Mouse (Mus musculus): ENCODE results near the gene D630045J12Rik. TPM values are rescaled to one million over a fixed set of nuclear protein-coding genes. Genes with fewer than 3 reads are reported as not detected.
A peak's percentile ranks its signal among the peaks of the same experiment; 100 is the strongest.

D630045J12Rik gene
- polyA plus RNA-seq, 1 experiment from 2014 or later: 1.2 TPM

DNA sequence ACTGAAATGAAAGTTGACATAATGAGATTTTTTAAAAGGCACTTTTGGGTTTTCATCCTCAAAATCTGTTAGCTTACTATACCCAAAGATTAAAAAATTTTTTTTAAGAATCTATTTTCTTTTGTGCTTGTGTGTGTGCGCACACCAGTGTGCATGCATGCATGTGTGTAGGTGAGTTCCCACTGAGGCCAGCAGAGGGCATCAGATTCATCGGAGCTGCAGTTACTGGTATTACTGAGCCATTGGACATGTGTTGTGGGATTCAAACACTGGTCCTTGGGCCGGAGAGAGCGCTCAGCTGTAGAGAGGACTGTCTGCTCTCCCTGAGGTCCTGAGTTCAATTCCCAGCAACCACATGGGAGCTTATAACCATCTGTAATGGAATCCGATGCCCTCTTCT is 123.9 kb downstream of the D630045J12Rik start:
- Histone ChIP-seq H3K36me3 (ENCODE audit: insufficient read depth, low read length) (no peaks in the 10 kb centered on the region), H3K9me3 (ENCODE audit: low read length) (no peaks in the 10 kb centered on the region), H3K9ac (replicated peaks; ENCODE audit: low read depth) (no peak overlapping the region), H3K27me3 (replicated peaks; ENCODE audit: insufficient read depth, low read length) (no peaks in the 10 kb centered on the region), H3K4me2 (replicated peaks; ENCODE audit: low read depth, low read length) (no peak overlapping the region), H3K4me1 (ENCODE audit: insufficient read depth, low read depth, low read length) (no peaks in the 10 kb centered on the region), H3K27ac (ENCODE audit: low read length) (no peak overlapping the region), H3K4me3 (ENCODE audit: low read depth, low read length) (no peak overlapping the region)
- DNase-seq (ENCODE audit: low spot score) (no peak), ATAC-seq (no peak)
- TF ChIP-seq CTCF (IDR thresholded peaks at IDR 0.05) (peak; percentile 42), EP300 (IDR thresholded peaks at IDR 0.05) (no peak)
- WGBS: 94% methylated on average over 5 of the region's 5 CpGs

DNA sequence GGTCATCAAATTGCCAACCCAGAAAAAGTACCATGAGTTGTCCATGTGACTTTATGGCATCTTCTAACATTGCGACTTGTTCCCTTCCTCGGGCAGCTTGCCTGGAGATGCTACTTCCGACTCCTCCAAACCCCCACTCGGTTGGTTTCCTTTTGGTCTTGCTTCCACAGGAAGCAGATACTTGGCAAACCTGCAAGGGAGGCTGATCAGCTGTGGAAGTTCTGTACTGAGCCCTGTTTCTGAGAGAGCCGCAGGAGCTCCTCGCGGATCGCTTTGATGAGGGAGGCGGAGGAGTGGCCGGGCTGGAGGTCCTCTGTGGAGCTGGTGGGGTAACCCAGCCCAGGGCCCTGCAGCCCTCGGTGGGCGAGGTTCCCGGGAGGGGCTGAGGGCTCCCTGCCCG is 125.7 kb downstream of the D630045J12Rik start:
- Histone ChIP-seq H3K4me2 (replicated peaks; ENCODE audit: low read depth, low read length) (no peak overlapping the region), H3K4me3 (ENCODE audit: low read depth, low read length) (no peak overlapping the region), H3K9me3 (ENCODE audit: low read length) (no peaks in the 10 kb centered on the region), H3K4me1 (ENCODE audit: insufficient read depth, low read depth, low read length) (no peaks in the 10 kb centered on the region), H3K27me3 (replicated peaks; ENCODE audit: insufficient read depth, low read length) (no peaks in the 10 kb centered on the region), H3K9ac (replicated peaks; ENCODE audit: low read depth) (no peak overlapping the region), H3K36me3 (ENCODE audit: insufficient read depth, low read length) (no peaks in the 10 kb centered on the region), H3K27ac (ENCODE audit: low read length) (no peak overlapping the region)
- DNase-seq (ENCODE audit: low spot score): no peak
- ATAC-seq: no peak
- TF ChIP-seq CTCF (IDR thresholded peaks at IDR 0.05) (no peak), EP300 (IDR thresholded peaks at IDR 0.05) (no peak)
- 73% methylated on average over 14 of the region's 14 CpGs for WGBS

DNA sequence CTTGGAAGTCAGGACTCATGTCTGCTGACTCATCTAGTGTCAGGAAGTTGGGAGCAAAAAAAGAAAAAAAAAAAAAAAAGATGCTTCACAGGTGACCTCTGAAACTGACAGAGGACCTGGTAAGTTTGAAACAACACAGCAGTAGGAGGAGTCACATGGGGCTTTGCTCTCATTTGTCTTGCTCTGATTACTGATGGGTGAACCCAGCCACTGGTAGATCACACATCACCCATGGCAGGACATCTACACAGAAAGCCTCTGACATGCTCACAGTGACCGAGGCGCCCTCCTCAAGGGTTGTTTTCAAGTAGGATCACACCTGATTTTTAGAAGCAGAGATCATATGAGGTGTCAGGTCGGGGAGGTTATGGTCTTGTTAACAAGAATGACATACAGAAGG is 128.3 kb downstream of the D630045J12Rik start:
- 88% methylated on average over 3 of the region's 3 CpGs for WGBS
- no peak for TF ChIP-seq EP300 (IDR thresholded peaks at IDR 0.05)
- no peak for TF ChIP-seq CTCF (IDR thresholded peaks at IDR 0.05)
- ATAC-seq (no peak), DNase-seq (ENCODE audit: low spot score) (no peak)
- Histone ChIP-seq H3K4me1 (ENCODE audit: insufficient read depth, low read depth, low read length) (no peaks in the 10 kb centered on the region), H3K9ac (replicated peaks; ENCODE audit: low read depth) (no peak overlapping the region), H3K4me3 (ENCODE audit: low read depth, low read length) (no peak overlapping the region), H3K27ac (ENCODE audit: low read length) (no peak overlapping the region), H3K27me3 (replicated peaks; ENCODE audit: insufficient read depth, low read length) (no peaks in the 10 kb centered on the region), H3K36me3 (ENCODE audit: insufficient read depth, low read length) (no peaks in the 10 kb centered on the region), H3K4me2 (replicated peaks; ENCODE audit: low read depth, low read length) (no peak overlapping the region), H3K9me3 (ENCODE audit: low read length) (no peaks in the 10 kb centered on the region)

DNA sequence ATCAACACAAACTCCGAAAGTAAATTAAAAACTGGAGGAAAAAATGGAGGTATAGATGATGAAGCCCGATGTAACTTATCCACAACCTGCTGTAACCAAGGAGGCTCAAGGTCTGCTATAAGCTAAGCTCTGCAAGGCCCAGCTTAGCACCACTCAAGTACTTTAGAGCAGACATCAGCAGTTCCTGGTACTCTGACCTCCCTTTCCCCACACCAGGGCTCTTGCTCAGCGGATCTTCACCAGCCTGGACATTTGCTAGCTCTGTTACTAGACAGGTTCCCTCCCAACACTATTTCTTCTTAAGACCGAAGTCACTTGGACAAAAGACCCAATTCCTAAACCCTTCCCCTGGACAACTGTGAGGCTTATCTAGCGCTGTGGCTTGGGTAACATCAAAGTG is 128.9 kb downstream of the D630045J12Rik start:
- TF ChIP-seq CTCF (IDR thresholded peaks at IDR 0.05) (no peak), EP300 (IDR thresholded peaks at IDR 0.05) (no peak)
- no peak for ATAC-seq
- WGBS: 88% methylated on average over 5 of the region's 5 CpGs

DNA sequence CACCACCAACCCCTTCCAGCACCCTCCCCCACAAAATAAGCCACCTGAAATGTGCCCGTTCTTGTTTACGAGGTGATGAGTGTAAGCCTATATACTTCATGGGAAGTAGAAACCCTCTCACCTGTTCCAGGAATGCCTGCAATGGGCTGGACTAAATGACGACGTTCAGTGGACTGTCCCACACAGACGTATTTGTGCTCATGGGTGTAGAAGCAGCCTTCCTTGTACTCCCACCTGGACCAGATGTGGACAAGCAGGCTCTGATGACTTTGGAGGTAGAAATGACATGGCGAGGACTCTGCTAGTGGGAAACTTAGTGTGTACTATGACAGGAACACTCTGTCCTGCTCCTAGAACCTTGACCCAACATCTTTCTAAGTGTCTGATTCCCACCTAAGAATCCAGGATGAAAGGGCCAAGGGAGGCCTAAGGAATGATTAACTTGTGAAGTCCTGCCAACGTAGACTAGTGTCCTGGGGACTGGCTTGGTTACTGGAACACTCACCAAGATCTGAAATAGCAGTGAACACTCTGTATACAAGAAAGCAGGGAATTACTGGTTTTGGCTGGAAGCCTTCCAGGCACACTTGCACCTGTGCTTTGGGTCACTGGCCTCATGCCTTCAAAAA is 129.5 kb downstream of the D630045J12Rik start, which contains the start of gene Atp6v0a4:
Atp6v0a4 (minus strand) TSS at position 380 of the 629 bp plus-strand sequence.
- ATAC-seq (peak; percentile 57), DNase-seq (ENCODE audit: low spot score) (peak; percentile 82)
- no peak within 1 kb of the TSS for H3K4me2 ChIP-seq (replicated peaks; ENCODE audit: low read depth, low read length)
- H3K4me3 ChIP-seq (ENCODE audit: low read depth, low read length): no peak within 1 kb of the TSS
- no peak within 1 kb of the TSS for H3K9ac ChIP-seq (replicated peaks; ENCODE audit: low read depth)
- H3K36me3 ChIP-seq (ENCODE audit: insufficient read depth, low read length): no peaks in the 10 kb centered on the region
- H3K9me3 ChIP-seq (ENCODE audit: low read length): no peaks in the 10 kb centered on the region
- no peaks in the 10 kb centered on the region for H3K4me1 ChIP-seq (ENCODE audit: insufficient read depth, low read depth, low read length)
- no peaks in the 10 kb centered on the region for H3K27me3 ChIP-seq (replicated peaks; ENCODE audit: insufficient read depth, low read length)
- peak within 1 kb of the TSS; percentile 87 for H3K27ac ChIP-seq (ENCODE audit: low read length)
- TF ChIP-seq EP300 (IDR thresholded peaks at IDR 0.05): peak; percentile 98
- no peak for TF ChIP-seq CTCF (IDR thresholded peaks at IDR 0.05)
- WGBS: 67% methylated on average over 7 of the region's 7 CpGs

More for the DNA sequence above, 128.9 kb downstream of the D630045J12Rik start:
- H3K4me3 ChIP-seq (ENCODE audit: low read depth, low read length): no peak overlapping the region
- no peak overlapping the region for H3K4me2 ChIP-seq (replicated peaks; ENCODE audit: low read depth, low read length)
- H3K36me3 ChIP-seq (ENCODE audit: insufficient read depth, low read length): no peaks in the 10 kb centered on the region
- no peak overlapping the region for H3K9ac ChIP-seq (replicated peaks; ENCODE audit: low read depth)
- H3K9me3 ChIP-seq (ENCODE audit: low read length): no peaks in the 10 kb centered on the region
- H3K27me3 ChIP-seq (replicated peaks; ENCODE audit: insufficient read depth, low read length): no peaks in the 10 kb centered on the region
- H3K27ac ChIP-seq (ENCODE audit: low read length): peak overlapping the region; percentile 87
- no peaks in the 10 kb centered on the region for H3K4me1 ChIP-seq (ENCODE audit: insufficient read depth, low read depth, low read length)
- no peak for DNase-seq (ENCODE audit: low spot score)

DNA sequence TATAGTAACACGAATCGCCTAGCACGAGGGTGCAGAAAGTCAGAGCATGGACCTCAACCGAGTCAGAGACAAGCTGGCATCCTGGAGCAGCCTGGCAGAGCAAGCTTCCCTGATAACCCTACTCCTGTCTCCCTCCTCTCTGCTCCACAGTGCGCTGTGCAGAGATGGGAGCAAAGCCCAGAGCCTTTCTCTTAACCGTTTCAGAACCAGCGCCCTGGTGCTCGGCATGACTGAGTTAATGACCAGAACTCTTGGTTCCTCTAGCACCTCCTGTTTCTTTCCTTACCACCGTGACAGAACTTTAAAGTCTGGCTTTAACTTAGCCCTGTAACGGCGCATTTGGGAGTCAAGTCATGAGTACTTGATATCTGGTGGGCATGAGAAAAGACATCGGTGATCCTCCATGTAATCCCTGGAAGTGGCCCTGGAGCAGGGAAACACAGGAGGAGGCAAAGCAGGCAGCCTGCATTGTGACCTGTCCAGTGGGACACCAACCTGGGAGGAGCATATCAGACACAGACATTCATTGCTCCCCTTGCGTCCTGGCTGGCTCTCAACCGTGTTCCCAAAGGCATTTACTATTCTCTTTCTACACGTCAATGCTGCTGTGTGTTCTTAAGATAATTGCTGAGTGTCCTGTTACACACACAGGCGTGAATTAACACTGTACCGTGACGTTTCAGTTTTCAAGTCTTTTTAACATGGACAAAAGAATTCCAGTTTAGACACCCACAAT is 130.2 kb downstream of the D630045J12Rik start:
- Histone ChIP-seq H3K4me3 (ENCODE audit: low read depth, low read length) (no peak overlapping the region), H3K9ac (replicated peaks; ENCODE audit: low read depth) (no peak overlapping the region), H3K36me3 (ENCODE audit: insufficient read depth, low read length) (no peaks in the 10 kb centered on the region), H3K27me3 (replicated peaks; ENCODE audit: insufficient read depth, low read length) (no peaks in the 10 kb centered on the region), H3K4me1 (ENCODE audit: insufficient read depth, low read depth, low read length) (no peaks in the 10 kb centered on the region), H3K27ac (ENCODE audit: low read length) (peak overlapping the region; percentile 87), H3K4me2 (replicated peaks; ENCODE audit: low read depth, low read length) (no peak overlapping the region), H3K9me3 (ENCODE audit: low read length) (no peaks in the 10 kb centered on the region)
- TF ChIP-seq EP300 (IDR thresholded peaks at IDR 0.05) (no peak), CTCF (IDR thresholded peaks at IDR 0.05) (no peak)
- 59% methylated on average over 18 of the region's 18 CpGs for WGBS
- no peak for DNase-seq (ENCODE audit: low spot score)
- peak; percentile 23 for ATAC-seq

Data from lung, postnatal 0 days (tissue).